Mouse (Mus musculus) liver, embryonic 11.5 days (tissue): ENCODE measurements around the gene Fubp1. TPM values are rescaled to one million over a fixed set of nuclear protein-coding genes. Genes with fewer than 3 reads are reported as not detected.

Source experiments
- ATAC-seq: fragments of 200-750 bp; cut with Nextera tagmentation; replicated peaks from 2 replicates; pipeline ENCODE4 v1.8.0; 2017; ENCODE audit warnings: moderate number of reproducible peaks, mild to moderate bottlenecking, moderate TSS enrichment, moderate library complexity; ENCODE audit not compliant: low FRiP score
- DNase-seq: peaks from one replicate; pipeline ENCODE4 v3.0.0-alpha.2; 2017; ENCODE audit warnings: low spot score
- H3K27ac ChIP-seq: fragments of 300-500 bp; sonication (generic); 2 replicates; pipeline ENCODE4 v1.5.1; 2014; ENCODE audit warnings: mild to moderate bottlenecking, low read depth, low read length, control low read depth
- H3K27me3 ChIP-seq: fragments of 300-500 bp; sonication (generic); replicated peaks from 2 replicates; pipeline ENCODE4 v1.6.1; 2014; ENCODE audit warnings: low read length, mixed read lengths; ENCODE audit not compliant: control insufficient read depth, insufficient read depth
- H3K36me3 ChIP-seq: fragments of 300-500 bp; sonication (generic); 2 replicates; pipeline ENCODE4 v1.6.1; 2014; ENCODE audit warnings: mild to moderate bottlenecking, low read length, moderate library complexity, mixed read lengths; ENCODE audit not compliant: control insufficient read depth, insufficient read depth
- H3K4me1 ChIP-seq: fragments of 300-500 bp; sonication (generic); replicated peaks from 2 replicates; pipeline ENCODE4 v1.6.1; 2014; ENCODE audit warnings: low read length, mixed read lengths; ENCODE audit not compliant: control insufficient read depth, insufficient read depth
- H3K4me2 ChIP-seq: fragments of 300-500 bp; sonication (generic); 2 replicates; pipeline ENCODE4 v1.6.1; 2014; ENCODE audit warnings: mild to moderate bottlenecking, control low read depth, moderate library complexity
- H3K4me3 ChIP-seq: fragments of 300-500 bp; sonication (generic); 2 replicates; pipeline ENCODE4 v1.5.1; 2014; ENCODE audit warnings: low read depth, low read length, control low read depth
- H3K9ac ChIP-seq: fragments of 300-500 bp; sonication (generic); 2 replicates; pipeline ENCODE4 v1.6.1; 2014; ENCODE audit warnings: low read depth, low read length, control low read depth
- H3K9me3 ChIP-seq: fragments of 300-500 bp; sonication (generic); 2 replicates; pipeline ENCODE4 v1.6.1; 2016; ENCODE audit warnings: low read length, inconsistent platforms, mixed read lengths; ENCODE audit not compliant: control insufficient read depth
- WGBS: fragments of 180-500 bp; shearing (Covaris S2); extraction: QIAGEN DNeasy Blood & Tissue Kit; methylation state at CpG from one replicate; pipeline ENCODE4 v1.1.7; 2014; 5-methylcytosine and 5-hydroxymethylcytosine counted together
- polyA plus RNA-seq: library from polyadenylated mRNA; unstranded; fragments of >200 nt; fragmentation: Nextera tagmentation; extraction: Ambion mirVana; gene quantifications from 2 replicates; pipeline ENCODE4 v1.2.1, GENCODE M21; 2014

Gene Fubp1
- polyA plus RNA-seq, 1 experiment from 2014 or later = 234 TPM

DNA sequence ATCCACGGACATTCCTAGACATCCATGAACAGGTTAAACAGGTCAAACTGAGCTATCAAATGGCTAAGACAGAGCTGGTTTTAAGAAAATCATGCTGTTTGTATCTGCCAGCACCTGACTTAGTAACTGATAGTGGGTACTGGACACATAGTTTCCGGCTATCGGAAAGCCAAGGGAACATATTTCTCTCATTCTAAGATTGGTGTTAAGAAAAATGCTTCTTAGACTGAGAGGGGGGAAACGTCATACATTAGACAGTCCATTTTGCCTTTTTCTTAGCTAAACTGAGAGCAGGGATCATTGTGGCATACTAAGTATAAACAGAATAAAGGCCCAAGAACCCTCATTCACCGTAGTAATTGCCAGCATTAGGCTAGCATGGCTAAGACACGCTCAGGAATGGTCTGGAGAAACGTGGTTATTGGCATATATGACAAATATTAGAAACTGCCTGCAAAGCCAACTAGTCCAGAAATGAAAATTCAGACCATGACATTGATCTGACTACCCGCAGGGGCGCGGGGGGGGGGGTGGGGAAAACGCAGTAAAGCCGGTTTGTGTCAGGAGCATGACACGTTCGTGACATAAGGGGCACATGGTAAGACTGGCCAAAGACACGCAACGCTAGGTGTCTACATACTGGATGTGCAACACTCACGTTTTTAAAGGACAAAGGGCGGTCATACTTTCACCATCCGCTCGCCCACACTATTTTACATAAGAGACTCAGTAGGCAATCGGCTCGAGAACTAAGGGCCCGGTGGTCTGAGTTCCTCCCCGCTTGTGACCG is 850 bp upstream of the Fubp1 start:
- peaks cover 8% of the 10 kb centered on the region; the same call in 1 of the 2 replicates for H3K36me3 ChIP-seq
- 5% methylated on average over 25 of the region's 25 CpGs for WGBS
- H3K27me3 ChIP-seq = no peaks in the 10 kb centered on the region
- DNase-seq = no peak
- H3K9ac ChIP-seq = peak overlapping the region; percentile 100
- peaks cover 29% of the 10 kb centered on the region for H3K4me1 ChIP-seq
- no peaks in the 10 kb centered on the region for H3K9me3 ChIP-seq
- H3K4me2 ChIP-seq = peak overlapping the region; percentile 91
- H3K27ac ChIP-seq = peak overlapping the region; percentile 97
- H3K4me3 ChIP-seq = peak overlapping the region; percentile 95
- peak; percentile 27 for ATAC-seq

DNA sequence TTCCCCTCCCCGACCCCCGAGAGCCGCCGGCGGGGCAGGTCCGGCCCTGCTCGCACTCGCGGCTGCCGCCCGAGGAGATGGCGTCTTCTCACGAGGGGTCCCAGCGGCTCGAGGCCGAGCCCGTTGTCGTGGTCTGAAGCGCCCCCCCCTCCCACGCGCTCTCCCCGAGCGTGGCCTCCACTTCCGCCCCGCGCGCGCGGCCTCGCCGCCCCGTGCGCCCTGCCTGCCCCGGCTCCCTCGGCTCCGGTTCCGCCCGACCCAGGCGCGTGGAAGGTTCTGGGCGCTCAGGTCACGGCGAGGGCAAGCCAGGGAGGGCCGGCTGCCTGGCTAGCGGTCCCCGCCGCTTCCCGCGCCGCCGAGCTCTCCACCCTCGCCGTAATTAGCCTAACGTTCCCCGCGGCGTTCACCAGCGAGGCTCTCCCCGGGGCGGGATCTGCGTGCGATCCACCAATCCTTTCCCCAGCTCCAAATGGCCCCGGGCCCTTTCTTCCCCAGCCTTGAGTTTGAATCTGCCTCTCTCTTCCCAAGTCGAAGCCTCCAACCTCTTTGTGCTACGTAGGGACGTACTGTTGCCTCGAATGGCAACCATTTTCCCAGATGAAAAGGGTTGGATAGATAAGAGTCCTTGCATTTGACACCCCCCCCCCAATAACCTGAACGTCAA is 638 bp downstream of the Fubp1 start:
- peaks cover 12% of the 10 kb centered on the region for H3K36me3 ChIP-seq
- peak; percentile 71 for DNase-seq
- WGBS = under 1% methylated on average over 58 of the region's 68 CpGs

DNA sequence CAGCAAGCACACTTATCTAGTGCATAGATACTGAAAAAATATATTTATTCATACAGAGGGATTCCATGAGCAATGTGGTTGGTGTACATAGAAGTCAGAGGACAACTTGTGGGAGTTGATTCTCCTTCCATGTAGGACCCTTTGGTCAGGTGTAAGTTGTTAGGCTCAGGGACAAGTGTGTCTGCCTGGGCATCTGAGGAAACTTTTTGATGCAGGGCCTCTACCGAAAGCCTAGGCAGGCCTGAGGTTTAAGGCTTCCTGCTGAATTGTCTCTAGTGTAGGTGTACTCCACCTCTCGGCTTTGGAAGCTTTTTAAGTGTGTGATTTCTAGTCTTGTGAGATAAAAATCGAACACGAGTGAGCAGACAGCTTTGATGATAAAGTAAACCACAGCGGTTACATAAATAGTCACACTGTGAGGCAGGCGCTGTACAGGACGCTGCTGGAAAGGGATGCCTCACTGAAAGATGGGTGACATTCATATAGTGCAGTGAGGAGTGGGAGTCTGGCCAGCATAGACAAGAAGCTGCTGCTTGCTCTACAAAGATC is 1.6 kb downstream of the Fubp1 start:
- no peak for DNase-seq
- peak overlapping the region; percentile 95 for H3K4me2 ChIP-seq
- no peaks in the 10 kb centered on the region for H3K9me3 ChIP-seq
- peaks cover 21% of the 10 kb centered on the region for H3K36me3 ChIP-seq
- H3K27ac ChIP-seq = no peak overlapping the region
- 7% methylated on average over 7 of the region's 7 CpGs for WGBS
- no peak for ATAC-seq
- no peaks in the 10 kb centered on the region for H3K27me3 ChIP-seq
- H3K4me3 ChIP-seq = peak overlapping the region; percentile 95
- peak overlapping the region; percentile 100 for H3K9ac ChIP-seq
- peaks cover 29% of the 10 kb centered on the region for H3K4me1 ChIP-seq

More for the DNA sequence above, 638 bp downstream of the Fubp1 start:
- H3K4me1 ChIP-seq = peaks cover 29% of the 10 kb centered on the region
- peak overlapping the region; percentile 95 for H3K4me3 ChIP-seq
- H3K9ac ChIP-seq = peak overlapping the region; percentile 100
- peak; percentile 46 for ATAC-seq
- peak overlapping the region; percentile 91 for H3K27ac ChIP-seq
- H3K27me3 ChIP-seq = no peaks in the 10 kb centered on the region
- no peaks in the 10 kb centered on the region for H3K9me3 ChIP-seq
- peak overlapping the region; percentile 95 for H3K4me2 ChIP-seq

DNA sequence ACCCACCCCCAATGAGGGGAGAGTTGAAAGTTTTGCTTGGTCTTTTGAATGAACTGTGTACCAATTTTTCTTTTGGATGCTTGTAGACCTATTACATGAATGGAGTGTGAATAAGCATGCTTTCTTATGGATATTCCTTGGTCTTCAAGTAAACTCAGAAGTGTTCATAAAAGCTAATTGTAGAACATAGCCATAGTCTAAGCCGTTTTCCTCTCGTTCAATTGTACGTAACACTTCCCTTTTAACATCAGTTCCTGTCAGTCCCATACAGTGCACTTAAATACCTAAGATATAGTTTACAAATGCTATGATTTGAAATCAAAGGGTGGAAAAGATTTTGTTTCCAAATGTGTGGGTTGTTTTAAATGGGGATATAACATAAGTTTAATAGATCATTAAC is 3.2 kb downstream of the Fubp1 start:
- H3K4me1 ChIP-seq = peaks cover 25% of the 10 kb centered on the region
- peak overlapping the region; percentile 11; the same call in 1 of the 2 replicates for H3K4me3 ChIP-seq
- H3K36me3 ChIP-seq = peaks cover 30% of the 10 kb centered on the region
- WGBS = 47% methylated on average over 3 of the region's 3 CpGs
- H3K27ac ChIP-seq = no peak overlapping the region
- H3K9me3 ChIP-seq = no peaks in the 10 kb centered on the region
- ATAC-seq (no peak), DNase-seq (no peak)
- H3K9ac ChIP-seq = no peak overlapping the region; the same call in 1 of the 2 replicates
- H3K27me3 ChIP-seq = no peaks in the 10 kb centered on the region
- peak overlapping the region; percentile 95 for H3K4me2 ChIP-seq

DNA sequence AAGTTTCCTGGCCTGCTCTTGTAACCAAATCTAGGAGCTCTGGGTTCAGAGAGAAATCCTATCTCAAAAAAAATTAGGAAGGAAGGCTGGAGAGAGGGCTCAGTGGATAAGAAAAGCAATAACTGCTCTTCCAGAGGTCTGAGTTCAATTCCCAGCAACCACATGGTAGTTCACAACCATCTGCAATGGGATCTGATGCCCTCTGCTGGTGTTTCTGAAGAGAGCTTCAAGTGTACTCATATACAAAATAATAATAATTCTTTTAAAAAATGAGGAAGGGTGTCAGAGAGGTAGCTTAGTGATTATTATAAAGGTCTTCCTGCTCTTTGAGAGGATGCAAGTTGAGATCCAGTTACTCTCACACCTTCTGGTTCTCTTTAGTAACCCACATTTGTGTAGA is 14.7 kb downstream of the Fubp1 start:
- DNase-seq (no peak), ATAC-seq (no peak)
- H3K36me3 ChIP-seq = peaks cover 48% of the 10 kb centered on the region
- no peak overlapping the region for H3K4me3 ChIP-seq
- no peaks in the 10 kb centered on the region for H3K27me3 ChIP-seq
- no peaks in the 10 kb centered on the region for H3K9me3 ChIP-seq
- H3K4me1 ChIP-seq = no peaks in the 10 kb centered on the region
- H3K4me2 ChIP-seq = no peak overlapping the region
- H3K9ac ChIP-seq = no peak overlapping the region
- H3K27ac ChIP-seq = no peak overlapping the region

DNA sequence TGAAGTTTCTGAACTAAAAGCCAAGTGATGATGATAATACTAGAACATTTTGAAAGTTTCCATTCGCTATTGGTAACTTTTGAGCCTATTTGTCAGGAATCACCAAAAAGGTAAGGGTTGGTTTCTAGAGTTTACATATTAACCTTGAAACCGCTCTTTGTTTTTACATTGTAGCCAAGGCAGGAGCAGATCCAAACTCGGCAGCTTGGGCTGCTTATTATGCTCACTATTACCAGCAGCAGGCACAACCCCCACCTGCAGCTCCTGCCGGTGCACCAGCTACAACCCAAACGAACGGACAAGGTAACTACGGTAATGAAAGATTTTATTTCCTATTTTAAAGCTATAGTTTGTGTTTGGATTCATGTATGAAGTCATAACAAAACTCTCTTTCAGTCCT is 15.7 kb downstream of the Fubp1 start:
- ATAC-seq = no peak
- Histone ChIP-seq H3K4me3 (no peak overlapping the region), H3K4me1 (no peaks in the 10 kb centered on the region), H3K36me3 (peaks cover 49% of the 10 kb centered on the region), H3K9me3 (no peaks in the 10 kb centered on the region), H3K9ac (no peak overlapping the region), H3K27me3 (no peaks in the 10 kb centered on the region), H3K27ac (no peak overlapping the region), H3K4me2 (no peak overlapping the region)
- no peak for DNase-seq
- 90% methylated on average over 7 of the region's 7 CpGs for WGBS

DNA sequence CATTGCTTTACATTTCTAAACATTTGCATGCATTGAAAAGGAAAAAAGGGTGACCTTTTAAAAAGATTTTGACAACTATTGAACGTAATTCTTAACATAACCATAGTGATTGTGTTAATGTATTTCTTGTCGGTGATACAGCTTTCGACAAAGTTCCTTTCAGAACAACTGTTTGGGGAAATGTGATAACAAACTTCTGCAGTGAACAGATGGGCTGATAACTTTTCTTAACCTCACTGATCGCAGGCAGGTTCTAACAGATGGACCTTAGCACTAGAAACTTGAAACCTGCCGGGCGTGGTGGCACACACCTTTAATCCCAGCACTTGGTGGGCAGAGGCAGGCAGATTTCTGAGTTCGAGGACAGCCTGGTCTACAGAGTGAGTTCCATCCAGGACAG is 18.6 kb downstream of the Fubp1 start:
- H3K9me3 ChIP-seq = no peaks in the 10 kb centered on the region
- no peak for DNase-seq
- ATAC-seq = no peak
- no peaks in the 10 kb centered on the region for H3K27me3 ChIP-seq
- WGBS = 84% methylated on average over 7 of the region's 7 CpGs
- no peak overlapping the region for H3K4me2 ChIP-seq
- no peaks in the 10 kb centered on the region for H3K4me1 ChIP-seq
- H3K4me3 ChIP-seq = no peak overlapping the region
- H3K9ac ChIP-seq = no peak overlapping the region
- H3K36me3 ChIP-seq = peaks cover 41% of the 10 kb centered on the region
- no peak overlapping the region for H3K27ac ChIP-seq

DNA sequence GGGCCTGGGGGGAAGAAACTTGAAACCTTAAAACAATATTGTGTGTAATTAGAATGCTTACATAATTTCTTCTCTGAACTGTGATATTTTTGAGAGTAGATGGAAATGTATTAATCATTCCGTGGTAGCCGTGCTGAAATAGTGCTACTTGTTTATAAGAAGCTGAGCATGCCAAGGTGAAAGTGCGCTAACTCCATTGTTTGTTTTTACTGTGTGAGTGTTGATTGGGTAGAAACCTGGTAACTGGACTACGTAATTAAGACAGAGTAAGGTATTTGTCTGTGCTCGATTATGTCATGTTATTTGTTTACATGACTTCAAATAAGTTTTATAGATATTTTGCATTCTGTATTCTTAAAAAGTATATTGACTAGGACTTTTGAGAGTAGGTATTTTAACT is 19.0 kb downstream of the Fubp1 start:
- Histone ChIP-seq H3K4me2 (no peak overlapping the region), H3K4me1 (no peaks in the 10 kb centered on the region), H3K27ac (no peak overlapping the region), H3K9me3 (no peaks in the 10 kb centered on the region), H3K4me3 (no peak overlapping the region), H3K27me3 (no peaks in the 10 kb centered on the region), H3K9ac (no peak overlapping the region), H3K36me3 (peaks cover 37% of the 10 kb centered on the region)
- 90% methylated on average over 5 of the region's 5 CpGs for WGBS
- no peak for ATAC-seq
- DNase-seq = no peak
